Mouse (Mus musculus): ENCODE measurements at regions not wholly inside any gene's neighbourhood (a gene's known extent, or its start where the extent isn't known, plus 50 kb on each side); places are given as distances from the start of the nearest gene placed in this dataset.

DNA sequence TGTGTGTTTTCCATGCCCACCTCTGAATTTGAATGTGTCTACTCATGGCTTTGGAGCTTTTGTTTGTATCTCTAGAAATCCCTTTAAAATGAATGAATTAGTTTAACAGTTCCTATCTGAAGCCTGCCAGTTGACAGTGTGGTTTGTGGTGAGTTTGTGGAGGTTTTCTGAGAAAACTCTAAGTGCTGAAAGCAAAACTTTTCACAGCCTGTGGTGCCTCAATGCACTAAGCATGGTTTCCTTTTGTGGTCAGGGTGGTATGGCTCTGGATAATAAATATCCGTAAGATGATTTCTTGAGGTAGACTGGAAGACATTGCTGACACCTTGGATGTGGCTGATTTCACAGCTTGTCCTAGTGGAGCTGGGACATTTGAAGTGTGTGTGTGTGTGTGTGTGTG, 276.5 kb upstream of the Nr2f2 start:
- TF ChIP-seq POLR2A (IDR thresholded peaks at IDR 0.05; ENCODE audit: low read depth, low read length) (no peak), CTCF (conservative IDR thresholded peaks at IDR 0.05; ENCODE audit: insufficient read depth, insufficient read length, low read depth, low read length) (no peak)

All from kidney, adult 2 months (tissue).